Mouse (Mus musculus) liver, postnatal 0 days (tissue): ENCODE measurements at regions not wholly inside any gene's neighbourhood (a gene's known extent, or its start where the extent isn't known, plus 50 kb on each side); places are given as distances from the start of the nearest gene placed in this dataset.

Experiments
- ATAC-seq: fragments of 200-750 bp; cut with Nextera tagmentation; 2 replicates; pipeline ENCODE4 v1.8.0; 2017; ENCODE audit warnings: mild to moderate bottlenecking, moderate library complexity
- DNase-seq: peaks from one replicate; pipeline ENCODE4 v3.0.0-alpha.2; 2016
- H3K27ac ChIP-seq: fragments of 300-500 bp; sonication (generic); 2 replicates; pipeline ENCODE4 v1.5.1; 2014; ENCODE audit warnings: antibody characterized with exemption, moderate library complexity, mild to moderate bottlenecking, low read depth
- H3K27me3 ChIP-seq: fragments of 300-500 bp; sonication (generic); 2 replicates; pipeline ENCODE4 v1.6.1; 2014; ENCODE audit warnings: low read length, control low read depth, mixed read lengths; ENCODE audit not compliant: insufficient read depth
- H3K36me3 ChIP-seq: fragments of 300-500 bp; sonication (generic); replicated peaks from 2 replicates; pipeline ENCODE4 v1.6.1; 2014; ENCODE audit warnings: mild to moderate bottlenecking, control low read depth, low read length, moderate library complexity, mixed read lengths; ENCODE audit not compliant: insufficient read depth
- H3K4me1 ChIP-seq: fragments of 300-500 bp; sonication (generic); 2 replicates; pipeline ENCODE4 v1.6.1; 2014; ENCODE audit warnings: antibody characterized with exemption, mild to moderate bottlenecking, control low read depth; ENCODE audit not compliant: insufficient read depth
- H3K4me2 ChIP-seq: fragments of 300-500 bp; sonication (generic); 2 replicates; pipeline ENCODE4 v1.6.1; 2014; ENCODE audit warnings: low read depth, mild to moderate bottlenecking, low read length, moderate library complexity, mixed read lengths
- H3K4me3 ChIP-seq: fragments of 300-500 bp; sonication (generic); 2 replicates; pipeline ENCODE4 v1.5.1; 2014; ENCODE audit warnings: low read depth, low read length
- H3K9ac ChIP-seq: fragments of 300-500 bp; sonication (generic); replicated peaks from 2 replicates; pipeline ENCODE4 v1.6.1; 2014; ENCODE audit warnings: mild to moderate bottlenecking, moderate library complexity
- H3K9me3 ChIP-seq: fragments of 300-500 bp; sonication (generic); 2 replicates; pipeline ENCODE4 v1.6.1; 2016; ENCODE audit warnings: mild to moderate bottlenecking, control low read depth, low read length, mixed read lengths
- CTCF ChIP-seq: sonication (generic); IDR thresholded peaks from 2 replicates; pipeline ENCODE4 v1.5.1; 2016; ENCODE audit warnings: antibody characterized with exemption, low read depth
- EP300 ChIP-seq: IDR thresholded peaks from 2 replicates; pipeline ENCODE4 v1.6.1; 2016; ENCODE audit warnings: antibody characterized with exemption, low read depth, mild to moderate bottlenecking
- WGBS: fragments of 180-500 bp; shearing (Covaris S2); extraction: QIAGEN DNeasy Blood & Tissue Kit; methylation state at CpG from one replicate; pipeline ENCODE4 v1.1.7; 2014; ENCODE audit not compliant: insufficient replicate concordance; 5-methylcytosine and 5-hydroxymethylcytosine counted together

GRCm38 (mm10) chr8:126739768-126740167 is 146.0 kb upstream of the Irf2bp2 start:
- H3K27me3 ChIP-seq: no peaks in the 10 kb centered on the region
- no peak overlapping the region for H3K9ac ChIP-seq
- ATAC-seq: no peak
- H3K4me3 ChIP-seq: no peak overlapping the region
- no peak for DNase-seq
- H3K27ac ChIP-seq: no peak overlapping the region
- peaks cover 20% of the 10 kb centered on the region for H3K4me1 ChIP-seq
- H3K36me3 ChIP-seq: no peaks in the 10 kb centered on the region
- H3K9me3 ChIP-seq: no peaks in the 10 kb centered on the region
- TF ChIP-seq EP300 (no peak), CTCF (no peak)
- WGBS: 85% methylated on average over 10 of the region's 10 CpGs
- H3K4me2 ChIP-seq: no peak overlapping the region

- 48% methylated on average over 5 of the region's 5 CpGs for WGBS
- H3K9ac ChIP-seq: no peak overlapping the region
Observed at GRCm38 (mm10) chr8:126737032-126737431, 143.2 kb upstream of the Irf2bp2 start.

GRCm38 (mm10) chr8:126736441-126736962 is 142.7 kb upstream of the Irf2bp2 start:
- H3K36me3 ChIP-seq: no peaks in the 10 kb centered on the region
- no peaks in the 10 kb centered on the region for H3K27me3 ChIP-seq
- TF ChIP-seq CTCF (peak; percentile 41), EP300 (peak; percentile 96)
- H3K9me3 ChIP-seq: no peaks in the 10 kb centered on the region
- ATAC-seq (peak; percentile 75), DNase-seq (peak; percentile 68)
- 37% methylated on average over 10 of the region's 10 CpGs for WGBS
- H3K9ac ChIP-seq: peak overlapping the region; percentile 69
- peak overlapping the region; percentile 99 for H3K27ac ChIP-seq
- H3K4me2 ChIP-seq: 0 out of 2 replicates have a peak overlapping the region, but pooled peaks have one; percentile 13
- peaks cover 20% of the 10 kb centered on the region for H3K4me1 ChIP-seq
- H3K4me3 ChIP-seq: no peak overlapping the region

More at GRCm38 (mm10) chr8:126737032-126737431, 143.2 kb upstream of the Irf2bp2 start:
- ATAC-seq: no peak
- TF ChIP-seq CTCF: no peak
- TF ChIP-seq EP300: no peak
- Histone ChIP-seq H3K4me3 (no peak overlapping the region), H3K27me3 (no peaks in the 10 kb centered on the region), H3K9me3 (no peaks in the 10 kb centered on the region), H3K4me1 (peaks cover 20% of the 10 kb centered on the region), H3K4me2 (no peak overlapping the region), H3K36me3 (no peaks in the 10 kb centered on the region), H3K27ac (peak overlapping the region; percentile 99)
- no peak for DNase-seq

- Histone ChIP-seq H3K27ac (peak overlapping the region; percentile 99), H3K4me2 (peak overlapping the region; percentile 13; the same call in 1 of the 2 replicates), H3K27me3 (no peaks in the 10 kb centered on the region), H3K9me3 (no peaks in the 10 kb centered on the region), H3K4me1 (peaks cover 17% of the 10 kb centered on the region), H3K36me3 (no peaks in the 10 kb centered on the region), H3K4me3 (no peak overlapping the region), H3K9ac (peak overlapping the region; percentile 69)
- WGBS: 39% methylated on average over 25 of the region's 25 CpGs
- ATAC-seq: peak; percentile 71
- peak; percentile 82 for DNase-seq
- peak; percentile 74; the same call in 1 of the 2 replicates for TF ChIP-seq EP300
- TF ChIP-seq CTCF: no peak
Observed at GRCm38 (mm10) chr8:126735488-126736440, 142.0 kb upstream of the Irf2bp2 start.

- TF ChIP-seq CTCF (no peak), EP300 (peak; percentile 80)
- H3K36me3 ChIP-seq: no peaks in the 10 kb centered on the region
- H3K4me2 ChIP-seq: no peak overlapping the region
- H3K9me3 ChIP-seq: no peaks in the 10 kb centered on the region
- H3K4me3 ChIP-seq: no peak overlapping the region
- H3K27me3 ChIP-seq: no peaks in the 10 kb centered on the region
- peak overlapping the region; percentile 99 for H3K27ac ChIP-seq
- H3K4me1 ChIP-seq: peaks cover 17% of the 10 kb centered on the region
- DNase-seq: peak; percentile 55
- 55% methylated on average over 7 of the region's 7 CpGs for WGBS
- H3K9ac ChIP-seq: peak overlapping the region; percentile 54; the same call in 1 of the 2 replicates
- peak; percentile 63 for ATAC-seq
Observed at GRCm38 (mm10) chr8:126734743-126735487, 141.1 kb upstream of the Irf2bp2 start.
